Mouse (Mus musculus): Measurements from ENCODE around the gene Ebf1. TPM values are rescaled to one million over a fixed set of nuclear protein-coding genes. Genes with fewer than 3 reads are reported as not detected.

Gene Ebf1
- polyA plus RNA-seq, 1 experiment from 2014 or later = 21.3 TPM

DNA sequence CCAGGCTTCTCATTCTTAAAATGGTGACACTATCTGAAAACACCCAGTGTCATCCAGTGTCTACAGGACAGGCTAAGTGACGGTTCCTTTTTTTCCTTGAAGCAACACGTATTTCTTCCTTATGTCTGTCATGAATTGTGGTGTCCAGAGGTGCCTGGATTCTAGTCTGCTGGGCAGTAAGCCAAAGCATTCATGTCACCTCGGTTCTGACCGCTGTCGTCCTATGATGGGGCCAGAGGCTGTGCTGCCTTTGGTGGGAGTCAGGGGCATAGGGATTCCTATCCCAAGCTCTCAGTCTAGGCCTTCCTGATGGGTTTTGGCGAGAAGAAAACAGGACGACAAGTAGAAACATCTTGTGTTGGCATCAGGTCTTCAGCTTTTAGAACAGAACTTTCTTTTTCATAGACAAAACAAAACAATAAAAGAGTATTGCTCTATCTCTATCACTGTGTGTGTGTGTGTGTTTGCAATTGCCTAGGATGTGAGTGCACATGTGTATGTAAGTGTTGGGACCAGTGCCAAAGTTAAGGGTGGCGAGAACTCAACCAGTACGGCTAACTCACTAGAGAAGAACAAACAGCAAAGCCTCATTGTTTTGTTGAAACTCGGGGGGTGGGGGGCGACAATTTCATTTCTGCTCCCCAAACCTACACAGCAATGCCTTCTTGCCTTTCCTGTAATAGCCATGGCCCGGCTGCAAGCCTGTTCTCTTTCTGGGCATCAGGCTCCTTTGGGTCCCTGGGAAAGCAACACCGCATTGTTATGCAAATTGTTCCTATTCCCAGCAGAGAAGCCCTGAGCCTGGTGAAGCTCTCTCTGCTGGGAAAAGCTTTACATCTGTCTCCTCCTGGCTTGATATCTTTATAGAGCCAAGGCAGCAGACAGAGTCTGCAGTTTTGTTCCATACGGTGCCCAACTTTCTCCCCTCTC lies 224.3 kb downstream of the Ebf1 start:
- H3K9me3 ChIP-seq (ENCODE audit: control insufficient read depth, low read length) = no peaks in the 10 kb centered on the region
- H3K4me2 ChIP-seq (ENCODE audit: low read depth, low read length, severe bottlenecking) = no peak overlapping the region
- no peak overlapping the region for H3K27ac ChIP-seq (ENCODE audit: low read depth, low read length)

DNA sequence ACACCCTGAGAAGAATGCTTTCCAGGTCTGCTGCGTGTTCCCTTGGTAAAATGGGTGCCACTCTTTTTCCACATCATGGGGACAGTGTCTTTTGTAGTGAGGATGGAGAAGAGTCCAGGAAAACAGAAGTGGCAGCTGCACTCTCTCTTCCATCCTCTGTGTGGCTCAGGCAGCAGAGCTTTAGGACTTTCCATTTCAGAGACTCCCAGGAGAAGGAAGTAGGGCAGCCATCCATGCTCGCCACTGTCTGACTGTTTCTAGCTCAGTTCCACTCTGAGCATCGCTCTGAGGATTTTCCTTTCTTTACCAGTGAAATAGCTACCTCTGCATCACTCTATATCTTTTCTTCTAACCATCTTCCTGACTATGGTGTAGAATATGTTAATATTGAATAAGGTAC lies 234.8 kb downstream of the Ebf1 start:
- Histone ChIP-seq H3K4me2 (ENCODE audit: low read depth, low read length, severe bottlenecking) (no peak overlapping the region), H3K4me1 (replicated peaks; ENCODE audit: control insufficient read depth, insufficient read depth, low read length) (no peaks in the 10 kb centered on the region), H3K9ac (ENCODE audit: low read length) (no peak overlapping the region), H3K9me3 (ENCODE audit: control insufficient read depth, low read length) (no peaks in the 10 kb centered on the region), H3K27ac (ENCODE audit: low read depth, low read length) (no peak overlapping the region), H3K4me3 (ENCODE audit: low read depth, low read length) (no peak overlapping the region), H3K27me3 (ENCODE audit: control insufficient read depth, insufficient read depth, low read length) (no peaks in the 10 kb centered on the region), H3K36me3 (ENCODE audit: control insufficient read depth, insufficient read depth, low read length) (no peaks in the 10 kb centered on the region)
- DNase-seq (ENCODE audit: low spot score) (no peak), ATAC-seq (replicated peaks; ENCODE audit: low FRiP score) (no peak)
- 89% methylated on average over 3 of the region's 3 CpGs for WGBS

More for the DNA sequence above, 224.3 kb downstream of the Ebf1 start:
- Histone ChIP-seq H3K36me3 (ENCODE audit: control insufficient read depth, insufficient read depth, low read length) (no peaks in the 10 kb centered on the region), H3K4me1 (replicated peaks; ENCODE audit: control insufficient read depth, insufficient read depth, low read length) (peaks cover 3% of the 10 kb centered on the region; the same call in 1 of the 2 replicates), H3K9ac (ENCODE audit: low read length) (no peak overlapping the region), H3K4me3 (ENCODE audit: low read depth, low read length) (no peak overlapping the region), H3K27me3 (ENCODE audit: control insufficient read depth, insufficient read depth, low read length) (peaks cover 2% of the 10 kb centered on the region; the same call in 1 of the 2 replicates)
- 0 out of 2 replicates have a peak, but pooled peaks have one; percentile 39 for ATAC-seq (replicated peaks; ENCODE audit: low FRiP score)
- peak; percentile 51 for DNase-seq (ENCODE audit: low spot score)
- WGBS = 48% methylated on average over 14 of the region's 14 CpGs

- WGBS = 87% methylated on average over 10 of the region's 10 CpGs
These were observed 235.8 kb downstream of the Ebf1 start for GRCm38 (mm10) chr11:44852921-44853320.

DNA sequence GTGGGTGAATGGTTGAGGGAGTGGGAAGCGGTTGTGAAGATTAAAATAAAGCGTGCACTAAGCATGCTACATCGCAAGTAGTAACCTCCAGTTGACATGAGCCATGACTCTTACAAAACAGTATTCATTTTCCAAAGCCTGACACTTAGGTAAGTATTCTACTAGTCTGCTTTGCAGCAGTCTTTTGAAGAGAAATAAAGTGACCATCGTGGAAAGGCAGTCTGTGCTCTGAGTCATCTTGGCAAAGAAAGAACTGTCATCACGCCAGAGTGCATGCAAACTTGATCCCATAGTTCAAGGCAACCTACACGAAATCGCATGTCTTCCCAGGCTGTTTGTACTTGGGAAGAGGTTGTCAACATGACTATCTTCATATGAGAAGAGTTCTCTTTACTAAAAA lies 237.4 kb downstream of the Ebf1 start:
- H3K4me3 ChIP-seq (ENCODE audit: low read depth, low read length) = no peak overlapping the region
- H3K27me3 ChIP-seq (ENCODE audit: control insufficient read depth, insufficient read depth, low read length) = no peaks in the 10 kb centered on the region
- WGBS = 94% methylated on average over 7 of the region's 7 CpGs
- H3K36me3 ChIP-seq (ENCODE audit: control insufficient read depth, insufficient read depth, low read length) = no peaks in the 10 kb centered on the region
- H3K9ac ChIP-seq (ENCODE audit: low read length) = no peak overlapping the region
- no peak overlapping the region for H3K27ac ChIP-seq (ENCODE audit: low read depth, low read length)
- H3K4me2 ChIP-seq (ENCODE audit: low read depth, low read length, severe bottlenecking) = no peak overlapping the region
- no peaks in the 10 kb centered on the region for H3K9me3 ChIP-seq (ENCODE audit: control insufficient read depth, low read length)
- ATAC-seq (replicated peaks; ENCODE audit: low FRiP score) (no peak), DNase-seq (ENCODE audit: low spot score) (no peak)
- no peaks in the 10 kb centered on the region for H3K4me1 ChIP-seq (replicated peaks; ENCODE audit: control insufficient read depth, insufficient read depth, low read length)

More at GRCm38 (mm10) chr11:44852921-44853320, 235.8 kb downstream of the Ebf1 start:
- Histone ChIP-seq H3K27me3 (ENCODE audit: control insufficient read depth, insufficient read depth, low read length) (no peaks in the 10 kb centered on the region), H3K4me2 (ENCODE audit: low read depth, low read length, severe bottlenecking) (no peak overlapping the region), H3K27ac (ENCODE audit: low read depth, low read length) (no peak overlapping the region), H3K36me3 (ENCODE audit: control insufficient read depth, insufficient read depth, low read length) (no peaks in the 10 kb centered on the region), H3K9ac (ENCODE audit: low read length) (no peak overlapping the region), H3K4me3 (ENCODE audit: low read depth, low read length) (no peak overlapping the region), H3K9me3 (ENCODE audit: control insufficient read depth, low read length) (no peaks in the 10 kb centered on the region), H3K4me1 (replicated peaks; ENCODE audit: control insufficient read depth, insufficient read depth, low read length) (no peaks in the 10 kb centered on the region)
- no peak for DNase-seq (ENCODE audit: low spot score)
- no peak for ATAC-seq (replicated peaks; ENCODE audit: low FRiP score)

- no peak overlapping the region for H3K27ac ChIP-seq (ENCODE audit: low read depth, low read length)
- H3K4me3 ChIP-seq (ENCODE audit: low read depth, low read length) = no peak overlapping the region
- H3K9ac ChIP-seq (ENCODE audit: low read length) = no peak overlapping the region
- H3K9me3 ChIP-seq (ENCODE audit: control insufficient read depth, low read length) = no peaks in the 10 kb centered on the region
- ATAC-seq (replicated peaks; ENCODE audit: low FRiP score) (no peak), DNase-seq (ENCODE audit: low spot score) (no peak)
- H3K27me3 ChIP-seq (ENCODE audit: control insufficient read depth, insufficient read depth, low read length) = no peaks in the 10 kb centered on the region
- H3K4me1 ChIP-seq (replicated peaks; ENCODE audit: control insufficient read depth, insufficient read depth, low read length) = no peaks in the 10 kb centered on the region
- no peaks in the 10 kb centered on the region for H3K36me3 ChIP-seq (ENCODE audit: control insufficient read depth, insufficient read depth, low read length)
- no peak overlapping the region for H3K4me2 ChIP-seq (ENCODE audit: low read depth, low read length, severe bottlenecking)
- 70% methylated on average over 5 of the region's 5 CpGs for WGBS
These were observed 244.0 kb downstream of the Ebf1 start for GRCm38 (mm10) chr11:44861108-44861507.

DNA sequence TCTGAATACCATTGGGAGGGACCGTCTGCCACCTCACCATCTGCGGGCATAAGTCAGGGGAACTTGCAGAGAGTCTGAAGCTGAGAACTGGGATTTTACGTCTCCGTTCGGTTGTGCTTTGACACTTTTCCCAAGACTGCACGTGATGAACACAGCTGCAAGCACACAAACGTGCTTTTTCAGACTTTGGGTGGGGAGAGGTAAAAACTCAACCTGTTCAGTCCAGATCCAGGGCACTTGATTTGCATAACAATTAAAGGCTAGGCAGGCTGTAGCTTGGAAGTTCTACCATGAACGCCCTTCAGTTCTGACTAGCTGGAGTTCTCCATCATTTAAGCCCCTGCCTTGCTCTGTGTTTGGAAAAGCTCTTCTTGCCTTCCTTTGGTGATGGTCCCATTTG lies 246.8 kb downstream of the Ebf1 start:
- H3K4me3 ChIP-seq (ENCODE audit: low read depth, low read length) = no peak overlapping the region
- no peak overlapping the region for H3K4me2 ChIP-seq (ENCODE audit: low read depth, low read length, severe bottlenecking)
- 70% methylated on average over 8 of the region's 8 CpGs for WGBS
- H3K9ac ChIP-seq (ENCODE audit: low read length) = no peak overlapping the region
- no peaks in the 10 kb centered on the region for H3K36me3 ChIP-seq (ENCODE audit: control insufficient read depth, insufficient read depth, low read length)
- no peaks in the 10 kb centered on the region for H3K4me1 ChIP-seq (replicated peaks; ENCODE audit: control insufficient read depth, insufficient read depth, low read length)
- no peak overlapping the region for H3K27ac ChIP-seq (ENCODE audit: low read depth, low read length)
- H3K9me3 ChIP-seq (ENCODE audit: control insufficient read depth, low read length) = no peaks in the 10 kb centered on the region
- DNase-seq (ENCODE audit: low spot score) = no peak
- no peaks in the 10 kb centered on the region for H3K27me3 ChIP-seq (ENCODE audit: control insufficient read depth, insufficient read depth, low read length)
- no peak for ATAC-seq (replicated peaks; ENCODE audit: low FRiP score)

GRCm38 (mm10) chr11:44866476-44867149 lies 249.5 kb downstream of the Ebf1 start:
- H3K9me3 ChIP-seq (ENCODE audit: control insufficient read depth, low read length) = no peaks in the 10 kb centered on the region
- no peaks in the 10 kb centered on the region for H3K36me3 ChIP-seq (ENCODE audit: control insufficient read depth, insufficient read depth, low read length)
- no peaks in the 10 kb centered on the region for H3K4me1 ChIP-seq (replicated peaks; ENCODE audit: control insufficient read depth, insufficient read depth, low read length)
- H3K9ac ChIP-seq (ENCODE audit: low read length) = no peak overlapping the region
- H3K27ac ChIP-seq (ENCODE audit: low read depth, low read length) = no peak overlapping the region
- no peak overlapping the region for H3K4me2 ChIP-seq (ENCODE audit: low read depth, low read length, severe bottlenecking)
- WGBS = 86% methylated on average over 14 of the region's 14 CpGs
- H3K27me3 ChIP-seq (ENCODE audit: control insufficient read depth, insufficient read depth, low read length) = no peaks in the 10 kb centered on the region
- DNase-seq (ENCODE audit: low spot score) (no peak), ATAC-seq (replicated peaks; ENCODE audit: low FRiP score) (no peak)
- H3K4me3 ChIP-seq (ENCODE audit: low read depth, low read length) = no peak overlapping the region

GRCm38 (mm10) chr11:44867433-44867832 lies 250.3 kb downstream of the Ebf1 start:
- DNase-seq (ENCODE audit: low spot score) = no peak
- H3K4me1 ChIP-seq (replicated peaks; ENCODE audit: control insufficient read depth, insufficient read depth, low read length) = no peaks in the 10 kb centered on the region
- H3K36me3 ChIP-seq (ENCODE audit: control insufficient read depth, insufficient read depth, low read length) = no peaks in the 10 kb centered on the region
- no peaks in the 10 kb centered on the region for H3K9me3 ChIP-seq (ENCODE audit: control insufficient read depth, low read length)
- 76% methylated on average over 4 of the region's 4 CpGs for WGBS
- H3K27me3 ChIP-seq (ENCODE audit: control insufficient read depth, insufficient read depth, low read length) = no peaks in the 10 kb centered on the region
- H3K9ac ChIP-seq (ENCODE audit: low read length) = no peak overlapping the region
- no peak overlapping the region for H3K4me3 ChIP-seq (ENCODE audit: low read depth, low read length)
- ATAC-seq (replicated peaks; ENCODE audit: low FRiP score) = no peak
- H3K27ac ChIP-seq (ENCODE audit: low read depth, low read length) = no peak overlapping the region
- H3K4me2 ChIP-seq (ENCODE audit: low read depth, low read length, severe bottlenecking) = no peak overlapping the region

Data from forebrain, embryonic 11.5 days (tissue).